Mouse (Mus musculus) kidney, embryonic 16.5 days (tissue): ENCODE results near the gene Atp5d. TPM values are rescaled to one million over a fixed set of nuclear protein-coding genes. Genes with fewer than 3 reads are reported as not detected.

Source experiments
- ATAC-seq: fragments of 200-750 bp; cut with Nextera tagmentation; 2 replicates; pipeline ENCODE4 v1.8.0; 2017; ENCODE audit warnings: moderate TSS enrichment; ENCODE audit not compliant: low FRiP score, low TSS enrichment
- H3K27ac ChIP-seq: fragments of 300-500 bp; sonication (generic); 2 replicates; pipeline ENCODE4 v1.5.1; 2014; ENCODE audit warnings: low read length
- H3K27me3 ChIP-seq: fragments of 300-500 bp; sonication (generic); 2 replicates; pipeline ENCODE4 v1.6.1; 2014; ENCODE audit warnings: low read length, control low read depth, mixed read lengths; ENCODE audit not compliant: insufficient read depth
- H3K36me3 ChIP-seq: fragments of 300-500 bp; sonication (generic); 2 replicates; pipeline ENCODE4 v1.6.1; 2014; ENCODE audit warnings: low read length, control low read depth, mixed read lengths; ENCODE audit not compliant: insufficient read depth
- H3K4me1 ChIP-seq: fragments of 300-500 bp; sonication (generic); 2 replicates; pipeline ENCODE4 v1.6.1; 2014; ENCODE audit warnings: low read length, control low read depth, mixed read lengths; ENCODE audit not compliant: insufficient read depth
- H3K4me2 ChIP-seq: fragments of 300-500 bp; sonication (generic); replicated peaks from 2 replicates; pipeline ENCODE4 v1.6.1; 2014; ENCODE audit warnings: low read depth, low read length
- H3K4me3 ChIP-seq: fragments of 300-500 bp; sonication (generic); 2 replicates; pipeline ENCODE4 v1.5.1; 2014; ENCODE audit warnings: mild to moderate bottlenecking, low read length
- H3K9ac ChIP-seq: fragments of 300-500 bp; sonication (generic); replicated peaks from 2 replicates; pipeline ENCODE4 v1.6.1; 2014; ENCODE audit warnings: low read length
- H3K9me3 ChIP-seq: fragments of 300-500 bp; sonication (generic); 2 replicates; pipeline ENCODE4 v1.6.1; 2016; ENCODE audit warnings: low read length, control low read depth
- WGBS: fragments of 180-500 bp; shearing (Covaris S2); extraction: QIAGEN DNeasy Blood & Tissue Kit; methylation state at CpG from one replicate; pipeline ENCODE4 v1.1.7; 2014; 5-methylcytosine and 5-hydroxymethylcytosine counted together
- polyA plus RNA-seq: library from polyadenylated mRNA; unstranded; fragments of >200 nt; fragmentation: Nextera tagmentation; extraction: Ambion mirVana; gene quantifications from 2 replicates; pipeline ENCODE4 v1.2.1, GENCODE M21; 2015

Gene Atp5d
- polyA plus RNA-seq, 1 experiment from 2014 or later, result 676 TPM

DNA sequence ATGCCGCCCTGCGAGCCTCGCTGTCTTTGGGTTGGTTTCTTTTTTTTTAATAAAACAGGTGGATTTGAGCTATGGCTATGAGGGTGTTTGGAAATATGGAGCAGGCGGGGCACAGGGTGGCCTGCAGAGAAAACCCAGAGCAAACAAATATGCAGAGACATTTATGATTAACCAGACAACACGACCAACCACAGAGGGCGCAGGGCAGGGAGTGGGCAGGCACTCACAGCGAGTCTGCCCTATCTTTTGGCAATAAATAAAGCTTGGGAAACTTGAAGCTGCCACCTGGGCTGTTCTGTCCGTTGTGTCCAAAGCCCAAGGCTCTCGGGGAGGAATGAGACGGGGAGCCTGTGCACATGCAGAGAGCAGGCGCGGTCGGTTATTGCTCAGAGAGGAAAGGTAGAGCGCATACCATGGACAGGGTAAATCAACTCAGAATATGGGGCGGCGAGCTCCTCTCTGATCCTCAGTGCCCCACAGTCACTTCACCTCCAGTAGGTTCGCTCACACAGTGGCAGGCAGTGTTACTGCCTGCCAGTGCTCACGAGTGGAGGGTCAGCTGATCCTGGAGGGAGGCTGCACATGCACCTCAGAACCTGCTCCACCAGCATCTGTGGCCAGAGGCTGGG is 7.9 kb upstream of the Atp5d start:
- H3K9ac ChIP-seq, result no peak overlapping the region
- 69% methylated on average over 18 of the region's 18 CpGs for WGBS
- no peak overlapping the region for H3K4me2 ChIP-seq
- peak overlapping the region; percentile 47 for H3K27ac ChIP-seq
- ATAC-seq, result 0 out of 2 replicates have a peak, but pooled peaks have one; percentile 1
- H3K4me3 ChIP-seq, result no peak overlapping the region
- no peaks in the 10 kb centered on the region for H3K9me3 ChIP-seq
- 0 out of 2 replicates have a peak, but pooled peaks cover under 1% of the 10 kb centered on the region for H3K27me3 ChIP-seq
- H3K4me1 ChIP-seq, result peaks cover 25% of the 10 kb centered on the region
- H3K36me3 ChIP-seq, result peaks cover 67% of the 10 kb centered on the region

DNA sequence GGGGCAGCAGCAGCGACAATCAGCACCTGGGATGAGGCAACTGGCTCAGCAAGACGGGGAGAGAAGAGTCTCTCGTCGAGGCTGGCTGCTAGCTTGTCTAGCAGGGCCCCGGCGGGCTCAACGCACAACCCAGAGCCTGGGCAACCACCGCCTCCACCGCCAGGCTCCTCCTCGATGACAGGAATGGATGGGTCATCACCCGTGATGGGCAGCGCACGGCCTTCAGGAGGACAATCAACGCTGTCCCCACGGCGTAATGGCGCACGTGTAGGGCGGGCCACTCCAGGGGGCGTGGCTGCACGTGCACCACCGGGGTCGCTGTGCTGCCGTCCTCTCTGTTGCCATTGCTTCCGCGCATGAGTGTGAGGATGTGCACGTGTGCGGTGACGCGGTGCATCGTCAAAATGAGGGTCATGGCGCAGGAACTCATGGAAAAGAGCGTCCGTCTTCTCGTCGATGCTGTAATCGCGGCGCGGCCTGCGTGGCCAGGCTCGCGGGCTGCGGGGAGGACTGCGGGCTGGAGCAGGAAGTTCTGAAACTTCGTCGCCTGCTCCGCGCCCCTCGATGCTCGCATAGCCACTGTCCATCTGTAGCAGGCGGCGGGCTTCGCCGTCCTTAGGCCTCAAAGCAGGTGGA is 7.0 kb upstream of the Atp5d start:
- WGBS, result 14% methylated on average over 55 of the region's 55 CpGs
- Histone ChIP-seq H3K4me2 (peak overlapping the region; percentile 43), H3K9ac (peak overlapping the region; percentile 30), H3K9me3 (no peaks in the 10 kb centered on the region), H3K4me3 (no peak overlapping the region; the same call in 1 of the 2 replicates), H3K36me3 (peaks cover 66% of the 10 kb centered on the region), H3K27ac (no peak overlapping the region), H3K27me3 (peaks cover 8% of the 10 kb centered on the region; the same call in 1 of the 2 replicates), H3K4me1 (peaks cover 25% of the 10 kb centered on the region)
- peak; percentile 32; the same call in 1 of the 2 replicates for ATAC-seq

DNA sequence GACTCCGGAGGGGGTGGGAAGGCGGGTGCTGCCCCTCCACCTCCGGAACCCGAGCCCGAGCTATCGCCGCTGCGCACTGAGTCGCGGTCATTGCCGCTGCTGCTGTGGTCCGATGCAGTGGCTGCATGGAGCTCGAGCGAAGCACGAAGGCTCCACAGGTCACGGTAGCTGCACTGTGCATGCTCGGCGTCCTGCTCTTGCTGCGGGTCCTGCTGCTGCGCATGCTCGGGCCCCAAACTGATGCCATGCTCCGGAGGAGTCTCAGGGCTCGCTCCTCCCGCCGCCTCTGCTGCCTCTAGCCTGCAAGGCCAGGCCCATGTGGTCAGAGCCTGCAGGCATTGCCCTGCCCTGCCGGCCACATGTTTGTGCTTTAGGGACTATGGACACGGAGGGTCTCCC is 6.5 kb upstream of the Atp5d start:
- peaks cover 62% of the 10 kb centered on the region for H3K36me3 ChIP-seq
- peaks cover 13% of the 10 kb centered on the region for H3K27me3 ChIP-seq
- 0 out of 2 replicates have a peak overlapping the region, but pooled peaks have one; percentile 30 for H3K9ac ChIP-seq
- peak; percentile 35; the same call in 1 of the 2 replicates for ATAC-seq
- WGBS, result 33% methylated on average over 27 of the region's 27 CpGs
- H3K4me3 ChIP-seq, result no peak overlapping the region; the same call in 1 of the 2 replicates
- no peak overlapping the region for H3K27ac ChIP-seq
- no peaks in the 10 kb centered on the region for H3K9me3 ChIP-seq
- H3K4me1 ChIP-seq, result peaks cover 30% of the 10 kb centered on the region
- H3K4me2 ChIP-seq, result peak overlapping the region; percentile 43

DNA sequence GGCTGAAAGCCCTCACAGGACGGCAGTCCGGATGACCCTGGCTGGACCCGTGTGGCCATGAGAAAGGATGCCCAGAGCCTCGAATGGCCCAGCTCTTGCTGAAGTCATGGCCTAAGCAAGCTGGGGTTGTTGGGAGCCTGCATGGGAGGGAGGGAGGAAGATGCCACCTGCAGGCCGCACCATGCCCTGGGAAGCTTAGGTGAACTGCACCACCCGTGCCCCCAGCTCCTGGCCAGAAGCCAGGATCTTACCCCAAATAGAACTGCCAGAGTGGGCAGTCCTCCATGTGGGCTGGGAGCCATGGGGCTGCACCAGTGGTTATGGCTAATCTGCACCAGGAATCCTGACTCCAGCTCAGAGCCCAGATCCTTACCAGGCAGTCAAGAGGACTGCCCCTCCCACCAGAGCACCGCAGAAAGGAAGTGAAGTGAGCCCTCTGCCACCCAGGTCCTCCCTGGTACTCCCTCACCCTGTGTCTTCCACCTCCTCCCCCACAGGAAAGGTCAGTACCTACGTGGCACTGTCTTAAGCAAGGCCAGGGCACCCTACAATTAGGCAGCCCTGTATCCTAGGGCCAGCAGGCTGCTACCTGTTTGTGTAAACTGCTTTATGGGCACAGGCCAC is 5.1 kb upstream of the Atp5d start:
- Histone ChIP-seq H3K27ac (no peak overlapping the region), H3K4me3 (no peak overlapping the region), H3K4me2 (no peak overlapping the region), H3K4me1 (peaks cover 44% of the 10 kb centered on the region), H3K27me3 (peaks cover 18% of the 10 kb centered on the region), H3K9ac (no peak overlapping the region), H3K36me3 (peaks cover 48% of the 10 kb centered on the region), H3K9me3 (no peaks in the 10 kb centered on the region)
- WGBS, result 68% methylated on average over 8 of the region's 8 CpGs
- ATAC-seq, result no peak

DNA sequence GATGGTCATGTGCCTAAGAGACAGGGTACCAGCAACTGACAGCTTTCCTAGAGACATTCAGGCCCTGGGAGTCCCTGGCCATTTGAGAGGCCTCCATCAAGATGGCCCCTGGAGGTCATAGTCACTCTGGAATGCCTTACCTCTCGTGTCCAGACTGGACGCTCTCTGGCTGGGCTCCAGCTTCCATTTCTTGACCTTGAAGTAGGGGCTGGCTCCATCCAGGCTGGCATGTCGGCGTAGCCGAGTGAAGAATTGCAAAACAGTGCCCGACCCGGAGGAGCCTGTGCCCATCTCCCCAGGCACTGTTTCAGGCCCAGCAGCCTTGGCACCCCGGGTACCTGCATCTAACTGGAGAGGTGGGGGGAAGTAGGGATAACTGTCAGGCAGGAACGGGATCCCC is 4.0 kb upstream of the Atp5d start:
- ATAC-seq, result no peak

DNA sequence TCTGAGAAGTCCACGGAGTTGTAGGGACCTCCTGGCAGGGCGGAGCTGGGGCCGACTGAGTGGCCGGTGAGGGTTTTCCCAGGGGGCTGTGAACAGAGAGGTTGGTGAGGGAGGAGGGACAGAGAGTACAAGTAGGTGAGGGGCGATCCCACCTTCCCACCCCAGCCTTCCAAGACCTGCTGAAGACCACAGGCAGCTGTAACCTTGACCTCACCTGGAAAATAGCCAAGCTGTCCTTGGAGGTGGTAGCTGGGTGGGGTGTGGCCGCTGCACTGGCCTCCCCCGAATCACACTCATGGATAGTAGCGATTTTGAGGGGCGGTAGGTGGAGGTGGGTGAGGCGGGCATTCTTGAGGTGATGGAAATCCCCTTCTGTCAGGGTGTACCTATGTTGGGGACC is 3.3 kb upstream of the Atp5d start:
- 78% methylated on average over 10 of the region's 10 CpGs for WGBS

More for the DNA sequence above, 4.0 kb upstream of the Atp5d start:
- H3K4me2 ChIP-seq, result no peak overlapping the region
- peaks cover 42% of the 10 kb centered on the region for H3K36me3 ChIP-seq
- no peak overlapping the region for H3K27ac ChIP-seq
- peaks cover 18% of the 10 kb centered on the region for H3K27me3 ChIP-seq
- 82% methylated on average over 9 of the region's 9 CpGs for WGBS
- no peaks in the 10 kb centered on the region for H3K9me3 ChIP-seq
- H3K4me3 ChIP-seq, result no peak overlapping the region
- H3K4me1 ChIP-seq, result peaks cover 48% of the 10 kb centered on the region
- no peak overlapping the region for H3K9ac ChIP-seq

DNA sequence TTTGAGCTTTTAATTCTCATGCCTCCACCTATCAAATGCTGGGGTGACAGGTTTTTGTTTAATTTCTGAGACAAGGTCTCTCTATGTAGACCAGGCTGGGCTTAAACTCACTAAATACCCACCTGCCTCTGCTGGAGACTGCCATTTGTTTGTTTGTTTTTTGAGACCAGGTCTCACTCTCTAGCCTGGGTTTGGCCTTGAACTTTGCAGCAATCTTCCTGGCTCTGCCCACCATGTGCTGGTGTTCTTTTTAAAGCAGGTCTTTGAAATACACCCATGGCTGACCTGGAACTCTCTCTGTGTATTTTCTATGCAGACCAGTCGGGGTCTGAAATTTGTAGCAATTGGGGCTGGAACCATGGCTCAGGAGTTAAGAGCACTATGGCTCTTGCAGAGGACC is 2.8 kb upstream of the Atp5d start:
- Histone ChIP-seq H3K9ac (no peak overlapping the region), H3K27ac (no peak overlapping the region), H3K4me1 (peaks cover 43% of the 10 kb centered on the region), H3K9me3 (no peaks in the 10 kb centered on the region), H3K4me3 (no peak overlapping the region), H3K36me3 (peaks cover 31% of the 10 kb centered on the region), H3K27me3 (peaks cover 20% of the 10 kb centered on the region), H3K4me2 (no peak overlapping the region)
- WGBS, result 100% methylated on average over 1 of the region's 1 CpGs
- no peak for ATAC-seq

More for the DNA sequence above, 3.3 kb upstream of the Atp5d start:
- Histone ChIP-seq H3K4me2 (no peak overlapping the region), H3K4me1 (peaks cover 47% of the 10 kb centered on the region), H3K9ac (no peak overlapping the region), H3K9me3 (no peaks in the 10 kb centered on the region), H3K36me3 (peaks cover 35% of the 10 kb centered on the region), H3K4me3 (no peak overlapping the region), H3K27ac (no peak overlapping the region), H3K27me3 (peaks cover 20% of the 10 kb centered on the region)
- ATAC-seq, result no peak

DNA sequence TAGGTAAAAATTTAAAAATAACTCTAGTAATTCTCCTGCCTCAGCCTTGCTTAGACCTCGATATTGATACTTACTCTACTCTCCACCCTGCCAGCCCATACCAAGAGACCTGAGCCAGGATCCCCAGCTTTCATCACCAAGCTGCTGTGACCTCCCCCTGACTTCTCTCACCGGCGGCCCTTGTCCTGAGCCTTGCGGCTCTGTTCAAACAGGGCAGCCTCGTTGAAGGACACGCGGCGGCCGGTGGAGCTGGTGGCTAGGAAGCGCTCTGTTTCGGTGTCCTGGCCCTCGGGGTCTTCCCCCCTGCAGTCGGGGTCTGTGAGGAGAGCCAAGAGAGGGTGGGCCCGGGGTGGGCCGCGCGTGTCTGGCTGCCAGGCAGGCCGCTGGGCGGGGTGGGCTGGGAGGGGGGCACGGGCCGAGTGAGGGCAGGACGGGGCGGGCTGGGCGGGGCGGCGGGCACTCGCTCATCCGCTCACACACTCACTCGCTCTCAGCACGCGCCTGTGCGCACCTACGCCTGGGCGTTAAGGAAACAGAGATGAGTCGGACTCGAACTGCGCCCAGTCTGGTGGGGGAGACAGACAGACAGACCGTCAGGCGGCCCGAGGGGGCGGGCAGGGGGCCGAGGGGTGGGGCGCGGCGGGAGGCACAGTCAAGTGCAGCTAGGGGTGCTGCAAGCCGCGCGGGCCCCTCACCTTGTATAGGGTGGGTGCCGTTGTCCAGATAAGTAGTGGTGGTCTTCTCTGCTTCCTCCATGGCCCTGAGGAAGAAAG is 2.1 kb upstream of the Atp5d start:
- peaks cover 40% of the 10 kb centered on the region for H3K4me1 ChIP-seq
- peak overlapping the region; percentile 99 for H3K4me2 ChIP-seq
- 17% methylated on average over 41 of the region's 49 CpGs for whole genome bisulfite sequencing
- peaks cover 24% of the 10 kb centered on the region for H3K36me3 ChIP-seq
- H3K27me3 ChIP-seq, result peaks cover 20% of the 10 kb centered on the region
- H3K9ac ChIP-seq, result peak overlapping the region; percentile 64
- H3K27ac ChIP-seq, result no peak overlapping the region
- H3K4me3 ChIP-seq, result peak overlapping the region; percentile 80
- H3K9me3 ChIP-seq, result no peaks in the 10 kb centered on the region
- ATAC-seq, result no peak

DNA sequence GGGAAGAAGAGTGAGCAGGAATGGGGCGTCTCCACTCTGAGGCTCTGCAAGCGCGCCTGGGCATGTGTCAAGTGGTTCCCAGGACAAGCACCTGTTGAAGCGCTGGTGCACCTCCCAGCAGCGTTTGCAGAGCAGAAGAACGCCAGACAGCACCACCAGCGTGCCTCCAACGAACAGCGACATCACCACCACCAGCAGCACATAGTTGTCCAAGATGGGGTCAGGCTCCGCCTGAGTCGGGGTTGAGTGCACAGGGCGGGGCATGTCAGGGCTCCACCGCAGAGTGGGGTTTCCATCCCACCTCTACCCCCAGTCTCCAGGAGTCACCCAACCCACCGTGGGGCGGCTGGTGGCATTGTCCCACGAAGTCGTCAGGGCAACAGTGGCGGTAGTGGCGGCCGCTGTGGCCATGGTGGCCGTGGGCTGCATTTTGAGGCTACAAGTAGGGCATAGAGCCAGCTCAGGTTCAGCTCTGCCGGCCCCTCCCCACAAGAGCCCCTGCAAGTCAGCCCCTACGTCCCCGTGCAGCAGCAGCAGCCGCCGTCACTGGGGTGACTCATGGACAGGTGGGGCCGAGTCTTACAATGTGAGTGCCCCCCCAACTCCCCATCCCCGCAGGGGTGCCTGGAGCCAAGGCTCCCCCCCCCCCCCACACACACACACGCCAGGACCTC is 1.3 kb upstream of the Atp5d start:
- Histone ChIP-seq H3K4me2 (peak overlapping the region; percentile 99), H3K4me1 (peaks cover 39% of the 10 kb centered on the region), H3K36me3 (peaks cover 18% of the 10 kb centered on the region), H3K9ac (peak overlapping the region; percentile 64), H3K27me3 (peaks cover 20% of the 10 kb centered on the region), H3K9me3 (no peaks in the 10 kb centered on the region), H3K4me3 (peak overlapping the region; percentile 80), H3K27ac (peak overlapping the region; percentile 35)
- WGBS, result 2% methylated on average over 29 of the region's 29 CpGs
- no peak for ATAC-seq
